Mouse (Mus musculus) bone marrow macrophage, adult 2 months (primary cell): ENCODE measurements at regions not wholly inside any gene's neighbourhood (a gene's known extent, or its start where the extent isn't known, plus 50 kb on each side); places are given as distances from the start of the nearest gene placed in this dataset.

Source experiments
- CTCF ChIP-seq: IDR thresholded peaks from 2 replicates; pipeline ENCODE4 v1.5.1; 2012; ENCODE audit warnings: low read depth, mild to moderate bottlenecking, low read length, moderate library complexity
- POLR2A ChIP-seq: IDR thresholded peaks from 2 replicates; pipeline ENCODE4 v1.6.1; 2012; ENCODE audit warnings: mild to moderate bottlenecking, low read depth, low read length, borderline replicate concordance

GRCm38 (mm10) chr8:115885121-115885743 lies 177.6 kb upstream of the Maf start:
- TF ChIP-seq CTCF (no peak), POLR2A (no peak)
